Mouse (Mus musculus) lung, embryonic 16.5 days (tissue): ENCODE measurements around the gene Mafb. TPM values are rescaled to one million over a fixed set of nuclear protein-coding genes. Genes with fewer than 3 reads are reported as not detected.
A peak's percentile ranks its signal among the peaks of the same experiment; 100 is the strongest.

Source experiments
- ATAC-seq: fragments of 200-750 bp; cut with Nextera tagmentation; 2 replicates; pipeline ENCODE4 v1.8.0; 2017; ENCODE audit warnings: low read depth, mild to moderate bottlenecking, moderate library complexity
- H3K27ac ChIP-seq: fragments of 300-500 bp; sonication (generic); 2 replicates; pipeline ENCODE4 v1.5.1; 2014; ENCODE audit warnings: mild to moderate bottlenecking, control low read depth, low read length
- H3K27me3 ChIP-seq: fragments of 300-500 bp; sonication (generic); 2 replicates; pipeline ENCODE4 v1.6.1; 2014; ENCODE audit warnings: low read depth, low read length, mixed read lengths; ENCODE audit not compliant: control insufficient read depth, insufficient read depth
- H3K36me3 ChIP-seq: fragments of 300-500 bp; sonication (generic); 2 replicates; pipeline ENCODE4 v1.6.1; 2014; ENCODE audit warnings: low read length; ENCODE audit not compliant: control insufficient read depth, insufficient read depth
- H3K4me1 ChIP-seq: fragments of 300-500 bp; sonication (generic); replicated peaks from 2 replicates; pipeline ENCODE4 v1.6.1; 2014; ENCODE audit warnings: low read length, mixed read lengths; ENCODE audit not compliant: control insufficient read depth, insufficient read depth
- H3K4me2 ChIP-seq: fragments of 300-500 bp; sonication (generic); 2 replicates; pipeline ENCODE4 v1.6.1; 2014; ENCODE audit warnings: low read depth, low read length, control low read depth
- H3K4me3 ChIP-seq: fragments of 300-500 bp; sonication (generic); 2 replicates; pipeline ENCODE4 v1.5.1; 2014; ENCODE audit warnings: mild to moderate bottlenecking, low read length, control low read depth
- H3K9ac ChIP-seq: fragments of 300-500 bp; sonication (generic); 2 replicates; pipeline ENCODE4 v1.6.1; 2014; ENCODE audit warnings: low read length, control low read depth
- H3K9me3 ChIP-seq: fragments of 300-500 bp; sonication (generic); 2 replicates; pipeline ENCODE4 v1.6.1; 2016; ENCODE audit warnings: low read length; ENCODE audit not compliant: control insufficient read depth
- WGBS: fragments of 180-500 bp; shearing (Covaris S2); extraction: QIAGEN DNeasy Blood & Tissue Kit; methylation state at CpG from one replicate; pipeline ENCODE4 v1.1.7; 2014; 5-methylcytosine and 5-hydroxymethylcytosine counted together
- polyA plus RNA-seq: library from polyadenylated mRNA; unstranded; fragments of >200 nt; fragmentation: Nextera tagmentation; extraction: Ambion mirVana; gene quantifications from 2 replicates; pipeline ENCODE4 v1.2.1, GENCODE M21; 2015

Mafb gene
- polyA plus RNA-seq, 1 experiment from 2014 or later: 2.6 TPM

- Histone ChIP-seq H3K36me3 (no peaks in the 10 kb centered on the region), H3K27ac (no peak overlapping the region), H3K4me2 (no peak overlapping the region), H3K9me3 (no peaks in the 10 kb centered on the region), H3K27me3 (peaks cover 12% of the 10 kb centered on the region), H3K4me1 (peaks cover 4% of the 10 kb centered on the region), H3K9ac (no peak overlapping the region), H3K4me3 (no peak overlapping the region)
- no peak for ATAC-seq
- WGBS: 55% methylated on average over 2 of the region's 2 CpGs
Measured at GRCm38 (mm10) chr2:160354319-160354718, 12.5 kb downstream of the Mafb start.

GRCm38 (mm10) chr2:160353581-160353980 is 13.3 kb downstream of the Mafb start:
- Histone ChIP-seq H3K9ac (no peak overlapping the region), H3K9me3 (no peaks in the 10 kb centered on the region), H3K27me3 (peaks cover 9% of the 10 kb centered on the region; the same call in 1 of the 2 replicates), H3K36me3 (no peaks in the 10 kb centered on the region), H3K27ac (peak overlapping the region; percentile 15; the same call in 1 of the 2 replicates), H3K4me2 (no peak overlapping the region), H3K4me3 (no peak overlapping the region), H3K4me1 (peaks cover 4% of the 10 kb centered on the region)
- peak; percentile 89 for ATAC-seq
- WGBS: 40% methylated on average over 2 of the region's 2 CpGs

DNA sequence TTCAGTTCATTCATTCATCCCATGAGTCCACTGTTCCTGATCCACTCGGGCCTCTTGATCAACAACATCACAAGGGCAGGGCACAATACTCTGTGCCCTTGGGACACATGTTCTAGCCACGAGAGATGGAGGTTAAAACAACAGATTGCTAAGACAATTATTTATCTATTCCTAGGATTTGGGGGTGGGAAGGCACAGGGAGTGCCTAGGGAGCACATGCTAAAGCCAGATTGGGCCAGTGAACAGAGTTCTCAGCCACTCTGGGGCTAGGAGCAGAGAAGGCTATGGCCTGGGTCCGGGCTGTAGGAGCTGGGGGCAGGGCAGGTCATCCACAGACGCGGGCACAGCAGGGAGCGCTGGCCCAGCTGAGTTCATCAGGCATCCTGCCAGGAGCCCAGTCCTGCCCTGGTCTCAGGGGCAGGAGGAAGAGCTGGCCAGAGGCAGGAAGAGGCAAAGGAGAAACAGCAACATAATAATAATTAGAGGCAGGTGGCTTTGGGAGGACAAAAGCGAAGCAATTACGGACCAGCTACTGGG is 15.8 kb downstream of the Mafb start:
- peak; percentile 23; the same call in 1 of the 2 replicates for ATAC-seq
- Histone ChIP-seq H3K9ac (no peak overlapping the region), H3K9me3 (no peaks in the 10 kb centered on the region), H3K4me3 (no peak overlapping the region), H3K4me1 (peaks cover 4% of the 10 kb centered on the region), H3K27me3 (no peaks in the 10 kb centered on the region), H3K27ac (no peak overlapping the region), H3K36me3 (no peaks in the 10 kb centered on the region), H3K4me2 (no peak overlapping the region)
- WGBS: 50% methylated on average over 8 of the region's 8 CpGs

DNA sequence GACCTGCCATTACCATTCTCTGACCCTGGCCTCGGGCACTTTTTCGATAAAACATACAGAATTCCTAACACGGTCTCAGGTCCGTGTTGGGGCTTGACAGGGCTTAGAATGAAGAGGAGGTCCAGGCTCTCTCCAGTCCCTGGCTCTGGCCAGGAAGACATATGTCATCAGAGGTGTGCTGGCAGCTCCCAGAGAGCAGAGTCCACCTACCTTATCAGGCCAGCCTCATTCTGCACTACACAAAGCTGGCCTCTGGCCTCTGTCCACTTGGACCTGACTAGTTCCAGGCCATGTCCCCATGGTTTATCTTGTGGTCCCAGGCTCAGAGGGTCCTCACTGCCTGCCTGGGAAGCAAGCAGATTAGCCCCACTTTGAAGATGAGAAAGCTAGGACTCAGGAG is 17.3 kb downstream of the Mafb start:
- ATAC-seq: no peak
- Histone ChIP-seq H3K27ac (no peak overlapping the region), H3K4me3 (no peak overlapping the region), H3K4me1 (peaks cover 4% of the 10 kb centered on the region), H3K27me3 (no peaks in the 10 kb centered on the region), H3K4me2 (no peak overlapping the region), H3K9ac (no peak overlapping the region), H3K36me3 (no peaks in the 10 kb centered on the region), H3K9me3 (no peaks in the 10 kb centered on the region)
- 57% methylated on average over 4 of the region's 4 CpGs for WGBS

DNA sequence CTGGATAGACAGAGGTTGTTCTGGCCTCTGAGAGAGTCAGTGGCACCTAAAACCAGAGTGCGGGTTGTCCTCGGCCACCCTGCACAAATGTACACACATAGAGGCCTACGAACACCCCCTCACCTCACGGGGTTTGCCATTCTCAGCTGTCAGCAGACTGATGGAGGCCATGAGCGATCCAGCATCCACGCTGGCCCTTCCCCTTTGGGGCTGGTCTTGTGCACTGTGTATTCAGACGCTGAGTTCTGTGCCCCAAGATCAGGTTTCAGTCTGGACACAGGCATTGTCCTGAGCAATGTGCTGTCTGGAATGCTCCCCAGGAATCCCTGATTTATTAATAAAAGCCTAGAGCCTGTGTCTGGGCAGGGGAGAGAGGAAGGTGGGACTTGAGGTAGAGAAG is 18.1 kb downstream of the Mafb start:
- H3K4me3 ChIP-seq: no peak overlapping the region
- no peaks in the 10 kb centered on the region for H3K36me3 ChIP-seq
- ATAC-seq: no peak
- no peak overlapping the region for H3K9ac ChIP-seq
- no peak overlapping the region for H3K4me2 ChIP-seq
- H3K27ac ChIP-seq: no peak overlapping the region
- no peaks in the 10 kb centered on the region for H3K9me3 ChIP-seq
- WGBS: 30% methylated on average over 7 of the region's 7 CpGs
- H3K4me1 ChIP-seq: peaks cover 2% of the 10 kb centered on the region
- H3K27me3 ChIP-seq: no peaks in the 10 kb centered on the region

DNA sequence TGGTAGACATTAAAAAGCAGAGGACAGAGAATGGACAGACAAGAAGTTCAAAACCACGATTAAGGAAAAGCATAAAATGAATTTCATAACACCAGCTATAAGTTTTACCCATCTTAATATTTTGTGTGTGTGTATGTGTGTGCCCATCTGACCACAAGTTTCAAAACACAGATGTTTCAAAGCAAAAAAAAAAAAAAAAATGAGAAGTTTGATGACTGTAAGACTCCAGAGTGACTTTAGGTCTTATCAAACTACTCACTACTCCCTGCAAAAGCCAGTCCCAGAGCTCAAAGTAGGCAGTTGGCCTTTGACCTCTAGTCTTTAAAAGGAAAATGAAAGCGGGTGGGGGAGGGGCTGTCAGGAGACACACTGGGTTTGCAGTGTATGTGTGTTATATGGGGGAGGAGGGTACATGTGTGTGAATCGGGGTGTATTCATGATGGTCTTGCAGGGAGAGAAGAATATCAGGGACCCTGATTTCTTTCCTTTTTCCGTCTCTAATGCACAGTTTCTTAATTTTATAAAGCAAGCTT is 18.7 kb downstream of the Mafb start:
- H3K4me1 ChIP-seq: no peaks in the 10 kb centered on the region
- ATAC-seq: no peak
- H3K4me3 ChIP-seq: no peak overlapping the region
- no peak overlapping the region for H3K9ac ChIP-seq
- WGBS: 59% methylated on average over 4 of the region's 4 CpGs
- no peak overlapping the region for H3K27ac ChIP-seq
- no peaks in the 10 kb centered on the region for H3K9me3 ChIP-seq
- no peaks in the 10 kb centered on the region for H3K27me3 ChIP-seq
- no peaks in the 10 kb centered on the region for H3K36me3 ChIP-seq
- H3K4me2 ChIP-seq: no peak overlapping the region

DNA sequence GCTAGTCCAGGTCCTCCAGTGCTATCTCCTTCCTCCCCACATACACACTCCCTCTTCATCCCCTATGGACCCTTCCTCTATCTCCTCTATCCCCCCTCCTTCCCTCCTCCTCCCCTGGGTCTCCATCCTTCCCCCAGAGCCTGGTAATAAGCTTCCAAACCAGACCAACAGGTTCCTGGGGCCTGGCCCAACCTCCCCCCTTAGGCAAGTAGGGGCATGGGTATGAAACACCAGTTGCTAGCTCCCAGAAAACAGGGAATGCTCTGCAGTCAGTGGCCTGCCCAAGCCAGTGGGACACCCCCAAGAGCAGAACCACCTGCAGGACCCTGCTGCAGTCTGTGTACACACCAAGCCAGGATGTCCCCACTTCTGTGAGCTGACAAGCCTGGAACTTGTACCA is 21.2 kb downstream of the Mafb start:
- Histone ChIP-seq H3K27ac (no peak overlapping the region), H3K9me3 (no peaks in the 10 kb centered on the region), H3K27me3 (no peaks in the 10 kb centered on the region), H3K36me3 (no peaks in the 10 kb centered on the region), H3K4me3 (no peak overlapping the region), H3K4me1 (no peaks in the 10 kb centered on the region), H3K9ac (no peak overlapping the region), H3K4me2 (no peak overlapping the region)
- ATAC-seq: no peak

GRCm38 (mm10) chr2:160340121-160340520 is 26.7 kb downstream of the Mafb start:
- no peaks in the 10 kb centered on the region for H3K9me3 ChIP-seq
- H3K9ac ChIP-seq: no peak overlapping the region
- WGBS: 51% methylated on average over 4 of the region's 4 CpGs
- no peaks in the 10 kb centered on the region for H3K36me3 ChIP-seq
- no peak overlapping the region for H3K4me3 ChIP-seq
- H3K4me2 ChIP-seq: no peak overlapping the region
- no peak overlapping the region for H3K27ac ChIP-seq
- H3K27me3 ChIP-seq: no peaks in the 10 kb centered on the region
- H3K4me1 ChIP-seq: no peaks in the 10 kb centered on the region
- no peak for ATAC-seq

GRCm38 (mm10) chr2:160339595-160339994 is 27.3 kb downstream of the Mafb start:
- no peaks in the 10 kb centered on the region for H3K9me3 ChIP-seq
- no peaks in the 10 kb centered on the region for H3K4me1 ChIP-seq
- no peaks in the 10 kb centered on the region for H3K36me3 ChIP-seq
- no peak overlapping the region for H3K27ac ChIP-seq
- H3K4me3 ChIP-seq: no peak overlapping the region
- H3K4me2 ChIP-seq: no peak overlapping the region
- WGBS: 82% methylated on average over 5 of the region's 5 CpGs
- H3K27me3 ChIP-seq: no peaks in the 10 kb centered on the region
- H3K9ac ChIP-seq: no peak overlapping the region
- ATAC-seq: no peak

DNA sequence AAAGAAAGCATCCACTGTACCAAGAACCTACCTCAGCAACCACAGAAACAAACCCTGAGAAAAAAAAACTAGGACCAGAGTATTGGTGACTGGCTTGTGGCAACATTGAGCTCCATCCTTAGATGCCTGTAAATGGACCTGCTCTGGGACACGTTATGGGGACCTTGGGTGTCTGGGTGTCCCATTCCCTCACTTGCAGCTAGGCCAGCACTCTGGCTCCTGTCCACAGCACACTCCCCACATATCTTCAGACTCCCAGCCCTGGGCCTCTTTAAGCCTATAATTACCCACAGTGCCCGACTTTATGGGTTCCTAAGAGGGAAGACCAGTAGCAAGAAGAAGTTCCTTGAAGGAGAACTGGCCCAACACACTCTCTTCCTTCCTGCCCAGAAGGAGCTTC is 30.8 kb downstream of the Mafb start:
- Histone ChIP-seq H3K9ac (no peak overlapping the region), H3K27ac (no peak overlapping the region), H3K4me3 (no peak overlapping the region), H3K27me3 (no peaks in the 10 kb centered on the region), H3K4me2 (no peak overlapping the region), H3K4me1 (peaks cover 6% of the 10 kb centered on the region; the same call in 1 of the 2 replicates), H3K36me3 (no peaks in the 10 kb centered on the region), H3K9me3 (no peaks in the 10 kb centered on the region)
- ATAC-seq: no peak
- 38% methylated on average over 2 of the region's 2 CpGs for WGBS
